Mouse (Mus musculus) WW6 (cell line): ENCODE results near the gene Txnrd3.

ENCODE experiments used
- DNase-seq: peaks from one replicate; pipeline ENCODE4 v3.0.0-alpha.2; 2013; ENCODE audit warnings: low read depth, low spot score

Txnrd3 gene

DNA sequence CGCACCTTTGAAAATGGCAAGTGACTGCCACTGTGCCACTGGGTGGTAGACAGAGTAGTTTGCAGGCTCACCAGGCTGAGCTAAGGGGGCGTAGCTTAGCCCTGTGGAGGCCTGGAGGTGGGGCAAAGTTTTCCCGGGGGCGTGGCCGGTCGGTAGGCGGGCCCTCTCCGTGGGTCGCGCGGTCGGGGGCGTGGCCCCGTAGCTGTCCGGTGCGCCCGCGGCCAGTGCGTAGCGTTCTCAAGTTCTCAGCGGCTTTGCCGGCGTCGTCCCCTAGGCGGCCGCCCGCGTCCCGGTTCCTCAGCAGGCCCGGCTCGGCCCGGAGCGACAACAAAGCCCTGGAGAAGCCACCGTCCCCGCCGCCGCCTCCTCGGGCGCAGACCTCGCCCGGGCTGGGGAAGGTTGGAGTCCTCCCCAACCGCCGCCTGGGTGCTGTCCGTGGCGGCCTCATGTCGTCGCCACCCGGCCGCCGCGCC, at the start of gene Txnrd3:
Txnrd3 (plus strand) TSS at position 191 of the 473 bp plus-strand sequence.
- DNase-seq, result peak; percentile 73

GRCm38 (mm10) chr6:89595018-89595776, 48.6 kb upstream of the Txnrd3 start, which contains the start of gene Chchd6:
Chchd6 (minus strand) TSS chr6:89595652.
- peak; percentile 64 for DNase-seq

- no peak for DNase-seq
These were observed 48.0 kb upstream of the Txnrd3 start for GRCm38 (mm10) chr6:89595777-89596146.

DNA sequence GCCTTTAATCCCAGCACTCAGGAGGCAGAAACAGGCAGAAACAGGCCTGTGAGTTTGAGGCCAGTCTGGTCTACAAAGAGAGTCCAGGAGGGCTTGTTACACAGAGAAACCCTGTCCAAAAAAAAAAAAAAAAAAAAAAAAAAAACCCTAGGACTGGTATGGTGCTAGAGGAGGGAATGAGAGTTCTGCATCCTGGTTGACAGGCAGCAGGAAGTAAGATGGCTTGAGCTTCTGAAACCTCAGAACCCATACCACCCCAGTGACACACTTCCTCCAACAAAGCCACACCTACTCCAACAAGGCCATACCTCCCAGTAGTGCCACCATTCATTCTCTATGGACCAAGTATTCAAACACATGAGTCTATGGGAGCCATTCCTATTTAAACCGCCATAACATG, 47.3 kb upstream of the Txnrd3 start:
- DNase-seq, result no peak

- DNase-seq, result no peak
These were observed 37.7 kb upstream of the Txnrd3 start for GRCm38 (mm10) chr6:89606096-89606495.

DNA sequence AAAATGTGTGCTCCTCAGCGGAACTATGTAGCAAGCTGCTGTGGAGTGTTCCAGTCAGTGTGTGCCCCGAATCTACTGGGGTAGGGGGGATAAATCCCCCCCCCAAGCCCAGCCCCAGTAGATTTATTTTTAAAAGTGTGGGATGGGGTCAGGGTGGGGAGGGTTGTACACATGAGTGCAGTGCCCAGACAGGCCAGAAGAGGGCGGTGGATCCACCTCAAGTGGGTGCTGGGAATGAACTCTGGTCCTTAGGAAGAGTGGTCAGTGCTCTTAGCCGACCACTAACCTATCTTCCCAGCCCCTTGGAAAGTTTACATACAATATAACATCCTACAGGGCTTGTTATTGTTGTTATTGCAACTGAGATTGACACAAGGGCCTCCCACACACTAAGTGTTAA, 35.8 kb upstream of the Txnrd3 start:
- no peak for DNase-seq

DNA sequence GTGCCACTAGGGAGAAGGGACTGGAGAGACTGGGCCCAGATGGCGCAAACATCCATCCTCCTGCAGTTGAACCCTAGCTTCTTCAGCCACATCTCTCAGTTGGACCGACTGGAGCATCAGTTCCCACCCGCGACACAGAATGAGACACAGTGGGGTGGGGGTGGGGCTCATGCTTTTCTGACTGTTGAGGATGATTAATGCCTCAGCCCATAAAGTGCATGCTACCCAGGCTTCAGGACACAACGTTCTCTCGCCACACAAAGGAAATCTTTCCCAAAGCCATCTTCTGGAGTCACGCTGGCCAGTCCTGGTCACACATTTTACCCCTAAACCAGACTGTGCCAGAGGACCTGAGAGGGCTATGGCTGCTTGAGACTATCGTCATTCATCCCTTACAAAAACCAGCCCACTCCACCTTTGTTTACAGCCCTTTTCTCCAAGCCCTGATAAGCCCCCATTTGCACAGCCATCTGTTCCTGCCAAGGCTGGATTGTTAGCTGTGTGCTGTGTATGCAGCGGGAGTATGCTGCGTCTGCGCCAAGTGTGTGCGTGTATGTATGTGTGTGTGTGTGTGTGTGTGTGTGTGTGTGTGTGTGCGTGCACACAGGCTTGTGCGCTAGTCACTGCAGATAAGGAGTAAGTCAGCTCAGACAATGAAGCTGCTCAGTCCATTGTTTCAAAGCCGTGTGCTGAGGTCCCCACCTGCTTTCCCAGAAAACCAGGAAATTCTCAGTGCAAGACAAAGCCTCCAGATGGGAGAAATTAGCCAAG, 30.3 kb upstream of the Txnrd3 start:
- DNase-seq, result no peak

- no peak for DNase-seq
These were observed 29.7 kb upstream of the Txnrd3 start for GRCm38 (mm10) chr6:89614107-89614471.

DNA sequence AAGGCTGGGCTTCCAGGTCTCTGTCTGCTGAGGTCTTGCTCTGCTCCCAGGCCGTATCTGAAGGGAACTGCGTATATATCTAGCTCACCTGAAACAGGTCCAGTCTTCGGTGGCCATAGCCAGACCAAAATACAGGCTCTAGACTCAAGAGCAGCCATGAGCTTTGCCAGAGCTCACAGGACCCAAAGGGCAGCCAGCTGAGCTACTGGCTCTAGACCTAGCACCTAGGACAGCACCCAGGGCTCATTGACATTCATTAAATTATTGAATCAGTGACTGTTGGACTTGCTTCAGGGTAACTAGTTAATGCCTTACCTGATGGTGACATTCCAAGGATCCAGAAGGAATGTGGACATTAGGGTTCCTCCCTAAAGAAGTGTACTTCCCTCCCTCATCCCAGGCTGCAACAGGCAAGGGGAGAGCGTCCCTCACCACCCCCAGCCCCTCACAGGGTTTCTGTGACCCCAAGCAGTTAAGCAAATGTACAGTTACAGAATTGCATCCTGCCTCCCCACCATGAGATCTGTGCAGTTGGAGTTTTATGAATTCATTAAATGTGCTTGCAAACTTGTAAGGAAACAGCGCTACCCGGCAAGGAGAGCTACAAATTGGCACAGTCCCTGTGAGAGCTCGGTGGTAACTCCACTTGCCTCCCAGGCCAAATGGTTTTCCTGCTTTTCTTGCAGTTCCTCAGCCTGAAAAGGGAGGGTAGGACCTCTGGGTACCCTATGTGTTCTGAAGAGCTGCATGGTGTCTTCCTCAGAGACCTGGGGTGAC, 29.0 kb upstream of the Txnrd3 start:
- DNase-seq, result no peak

DNA sequence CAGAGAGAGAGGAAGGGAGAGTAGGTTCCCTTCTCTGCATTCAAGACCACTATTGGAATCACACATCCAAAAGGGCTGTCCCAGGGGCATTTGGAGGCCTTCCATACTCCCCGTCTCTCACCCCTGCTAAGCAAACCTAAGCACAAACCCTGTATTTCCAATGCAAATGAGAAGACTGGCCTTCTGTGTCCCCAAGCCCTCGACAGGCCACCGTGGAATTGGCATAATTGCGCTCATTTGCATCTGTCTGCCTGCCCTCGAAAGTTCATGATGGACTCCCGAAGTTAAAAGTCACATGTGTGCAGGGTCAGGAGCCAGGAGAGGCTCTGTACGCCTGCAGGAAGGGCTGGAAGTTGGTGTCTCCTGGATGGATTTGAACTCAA, 28.4 kb upstream of the Txnrd3 start:
- no peak for DNase-seq

GRCm38 (mm10) chr6:89622647-89623046, 21.1 kb upstream of the Txnrd3 start:
- no peak for DNase-seq

DNA sequence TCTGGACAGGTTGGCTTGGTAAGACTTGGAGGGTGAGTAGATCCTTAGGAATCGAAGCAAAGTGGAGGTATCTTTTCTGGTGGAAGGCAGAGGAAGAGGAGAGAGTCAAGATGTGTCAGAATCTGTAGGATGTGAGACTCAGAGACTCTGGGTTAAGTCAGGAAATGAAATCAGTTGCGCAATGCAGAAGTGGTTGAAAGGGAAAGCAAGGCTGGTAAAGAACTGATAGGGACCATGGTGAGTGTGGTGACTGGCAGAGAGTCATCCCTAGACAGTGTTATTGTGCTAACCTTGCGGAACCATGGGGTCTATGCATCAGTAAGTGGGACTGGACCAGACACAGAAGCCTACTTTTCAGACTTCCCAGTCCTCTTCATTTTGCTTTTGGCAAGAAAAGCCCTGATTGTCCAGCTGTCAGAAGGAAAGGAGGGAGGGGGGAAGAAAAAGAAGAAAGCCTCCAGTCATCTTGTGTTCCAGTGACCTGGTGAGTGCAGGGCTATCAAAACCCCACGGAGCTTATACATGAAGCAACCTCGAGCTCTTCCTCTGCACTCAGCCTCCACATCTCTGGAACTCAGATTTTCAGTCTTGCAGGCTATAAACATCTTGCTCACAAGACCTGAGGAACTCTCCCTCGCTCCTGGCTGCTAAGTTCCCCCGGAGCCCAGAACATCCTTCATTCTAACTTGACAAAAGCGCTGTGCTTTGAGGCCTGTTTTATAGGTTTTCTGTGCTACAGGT, 15.6 kb upstream of the Txnrd3 start:
- DNase-seq, result no peak

GRCm38 (mm10) chr6:89631809-89632562, 11.8 kb upstream of the Txnrd3 start:
- peak; percentile 43 for DNase-seq

DNA sequence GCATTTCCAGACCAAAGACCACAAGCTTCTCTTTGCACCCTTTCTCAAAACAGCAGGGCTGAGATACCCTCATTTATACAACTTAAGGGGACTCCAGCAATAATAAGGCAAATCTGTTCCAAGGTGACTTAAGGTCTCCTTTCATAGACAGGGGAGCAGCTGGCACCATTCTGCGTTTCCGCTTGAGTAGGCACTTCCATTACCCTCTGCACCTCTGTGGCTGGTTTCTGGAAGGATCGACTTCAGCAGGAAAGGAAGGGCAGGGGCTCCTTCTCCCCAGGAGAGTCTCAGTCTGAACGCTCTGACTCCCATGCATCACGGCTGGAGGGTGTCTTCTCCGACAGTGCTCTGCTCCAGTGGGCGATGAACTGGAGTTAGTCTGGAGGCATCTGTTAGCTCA, 10.7 kb upstream of the Txnrd3 start:
- no peak for DNase-seq

DNA sequence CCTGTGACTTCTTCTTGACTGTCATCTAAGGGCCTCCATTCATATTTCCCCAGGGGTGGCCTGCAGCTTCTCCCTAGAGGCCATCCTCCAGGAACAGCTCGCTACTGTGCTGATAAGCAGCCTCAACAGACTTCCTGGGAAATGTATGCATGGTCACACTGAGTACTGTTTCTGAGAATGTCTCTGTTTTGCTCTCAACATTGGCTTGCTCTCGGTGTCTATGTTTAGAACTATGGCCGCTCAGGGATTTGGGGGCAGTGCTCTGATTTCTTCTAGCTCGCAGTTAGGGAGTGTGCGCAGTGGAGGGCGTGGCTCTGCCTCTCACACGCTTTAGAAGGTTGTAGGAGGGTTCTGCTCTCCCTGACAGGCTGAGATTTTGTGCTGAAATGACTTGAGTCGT, 9.4 kb upstream of the Txnrd3 start:
- no peak for DNase-seq

DNA sequence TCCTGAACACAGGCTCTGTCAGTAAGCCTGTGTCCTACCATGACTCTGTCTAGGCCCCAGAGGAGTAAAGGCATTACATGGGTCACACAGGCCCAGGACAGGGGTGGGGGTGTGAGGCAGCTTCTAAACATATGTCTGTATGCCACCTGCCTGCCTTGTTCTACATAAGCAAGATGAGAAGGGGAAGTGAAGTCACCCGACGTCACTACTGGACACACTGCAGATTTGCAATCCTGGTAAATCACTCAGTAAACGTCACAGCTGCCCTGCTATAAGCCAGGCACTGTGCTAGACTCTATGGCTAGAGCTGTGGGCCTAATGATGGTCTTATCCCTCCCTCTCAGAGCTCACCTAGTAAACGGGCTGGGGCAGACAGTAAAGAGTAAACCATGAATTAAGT, 5.8 kb upstream of the Txnrd3 start:
- no peak for DNase-seq

DNA sequence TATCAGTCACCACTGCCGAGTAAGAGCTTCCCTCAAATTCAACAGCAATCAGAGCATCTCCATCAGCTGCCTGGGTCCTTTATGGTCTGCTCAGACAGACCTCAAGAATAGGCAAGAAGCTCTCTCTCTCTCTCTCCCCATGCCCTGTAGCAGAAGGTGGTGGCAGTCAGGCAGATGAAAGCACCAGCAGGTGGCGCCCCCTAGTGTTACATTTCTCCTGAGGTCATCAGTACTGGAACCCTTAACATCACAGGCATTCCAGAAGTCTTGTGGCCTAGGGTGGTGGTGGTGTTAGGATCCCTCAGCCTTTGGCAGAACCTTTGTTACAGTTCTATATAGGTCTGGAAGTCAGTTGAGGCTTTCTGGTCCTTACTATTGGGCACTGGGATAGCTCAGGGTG, 4.8 kb upstream of the Txnrd3 start:
- DNase-seq, result no peak

DNA sequence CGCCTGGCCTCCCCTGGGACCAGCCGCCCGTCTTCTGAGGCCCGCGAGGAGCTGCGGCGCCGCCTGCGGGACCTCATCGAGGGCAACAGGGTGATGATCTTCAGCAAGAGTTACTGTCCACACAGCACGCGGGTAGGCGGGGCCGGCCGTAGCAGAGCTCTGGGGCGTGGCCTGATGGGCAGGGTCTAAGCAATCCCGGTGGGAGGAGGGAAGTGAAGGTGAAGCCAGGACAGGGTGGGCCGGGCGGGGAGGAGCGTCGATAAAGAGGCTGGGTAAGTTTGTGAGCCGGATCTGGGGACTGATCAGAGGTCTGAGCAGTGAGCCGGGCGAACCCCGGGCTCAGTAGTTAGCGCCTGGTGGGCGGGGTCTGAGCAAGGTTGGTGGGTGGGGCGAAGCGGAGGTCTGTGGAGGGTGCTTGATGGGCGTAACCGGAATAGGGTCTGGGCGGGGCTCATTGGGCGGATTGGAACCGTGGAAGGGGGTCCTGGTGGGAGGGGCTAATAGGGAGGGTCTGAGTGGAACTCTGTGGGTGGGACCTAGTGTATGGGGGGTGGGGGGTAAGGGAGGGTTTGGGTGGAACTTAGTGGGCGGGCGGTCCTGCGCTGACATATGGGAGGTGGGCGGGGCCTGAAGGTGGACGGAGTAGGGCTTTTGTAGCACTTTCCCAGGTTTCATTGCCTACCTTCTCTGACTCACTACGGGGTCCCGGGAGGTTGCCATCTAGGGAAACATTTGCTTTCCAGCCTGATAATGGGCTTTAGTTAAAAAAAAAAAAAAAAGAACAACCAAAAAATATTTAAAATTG, 685 bp downstream of the Txnrd3 start:
- peak; percentile 91 for DNase-seq

- DNase-seq, result no peak
These were observed 6.1 kb downstream of the Txnrd3 start for GRCm38 (mm10) chr6:89649897-89650296.

- DNase-seq, result no peak
These were observed 8.0 kb downstream of the Txnrd3 start for GRCm38 (mm10) chr6:89651770-89652169.
